Mouse (Mus musculus) hindbrain, postnatal 0 days (tissue): ENCODE measurements at regions not wholly inside any gene's neighbourhood (a gene's known extent, or its start where the extent isn't known, plus 50 kb on each side); places are given as distances from the start of the nearest gene placed in this dataset.

Experiments used
- ATAC-seq: fragments of 200-750 bp; cut with Nextera tagmentation; 2 replicates; pipeline ENCODE4 v1.8.0; 2017; ENCODE audit warnings: mild to moderate bottlenecking, moderate TSS enrichment, moderate library complexity
- DNase-seq: peaks from one replicate; pipeline ENCODE4 v3.0.0-alpha.2; 2015; ENCODE audit warnings: low spot score
- H3K27ac ChIP-seq: fragments of 300-500 bp; sonication (generic); 2 replicates; pipeline ENCODE4 v1.5.1; 2014; ENCODE audit warnings: mild to moderate bottlenecking
- H3K27me3 ChIP-seq: fragments of 300-500 bp; sonication (generic); 2 replicates; pipeline ENCODE4 v1.6.1; 2014; ENCODE audit warnings: low read length, mixed read lengths; ENCODE audit not compliant: insufficient read depth
- H3K36me3 ChIP-seq: fragments of 300-500 bp; sonication (generic); 2 replicates; pipeline ENCODE4 v1.6.1; 2014; ENCODE audit warnings: low read length, mixed read lengths; ENCODE audit not compliant: insufficient read depth
- H3K4me1 ChIP-seq: fragments of 300-500 bp; sonication (generic); 2 replicates; pipeline ENCODE4 v1.6.1; 2014; ENCODE audit warnings: antibody characterized with exemption, low read length, mixed read lengths; ENCODE audit not compliant: insufficient read depth
- H3K4me2 ChIP-seq: fragments of 300-500 bp; sonication (generic); 2 replicates; pipeline ENCODE4 v1.6.1; 2014; ENCODE audit warnings: low read depth, mild to moderate bottlenecking, low read length, moderate library complexity, mixed read lengths
- H3K4me3 ChIP-seq: fragments of 300-500 bp; sonication (generic); 2 replicates; pipeline ENCODE4 v1.5.1; 2014; ENCODE audit warnings: low read length
- H3K9ac ChIP-seq: fragments of 300-500 bp; sonication (generic); replicated peaks from 2 replicates; pipeline ENCODE4 v1.6.1; 2014; ENCODE audit warnings: mild to moderate bottlenecking, low read length, moderate library complexity, mixed read lengths
- H3K9me3 ChIP-seq: fragments of 300-500 bp; sonication (generic); 2 replicates; pipeline ENCODE4 v1.6.1; 2016; ENCODE audit warnings: low read length, mixed read lengths
- CTCF ChIP-seq: IDR thresholded peaks from 2 replicates; pipeline ENCODE4 v1.5.1; 2016; ENCODE audit warnings: antibody characterized with exemption, control low read depth, low read depth
- WGBS: fragments of 180-500 bp; shearing (Covaris S2); extraction: QIAGEN DNeasy Blood & Tissue Kit; methylation state at CpG from one replicate; pipeline ENCODE4 v1.1.7; 2014; 5-methylcytosine and 5-hydroxymethylcytosine counted together

DNA sequence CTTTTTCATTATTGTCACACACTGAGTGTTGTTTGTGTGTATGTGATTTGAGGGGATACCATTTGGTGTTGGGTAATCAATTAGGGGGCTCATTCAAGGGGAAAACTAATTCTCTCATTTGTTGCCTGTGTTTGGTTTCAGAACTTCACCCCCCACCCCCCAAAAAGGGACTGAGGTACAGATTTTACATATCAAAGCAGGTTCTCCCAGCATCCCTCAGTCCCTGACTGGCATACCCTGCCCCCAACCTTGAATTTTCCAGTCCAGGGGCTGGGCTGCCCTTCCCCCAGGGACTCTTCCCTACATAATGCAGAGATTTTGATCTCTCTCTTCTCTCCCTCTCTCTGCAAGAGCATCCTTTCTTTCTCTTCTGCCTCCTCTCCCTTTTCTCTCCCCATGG is 155.5 kb downstream of the Dusp6 start:
- Histone ChIP-seq H3K27ac (no peak overlapping the region), H3K4me3 (no peak overlapping the region), H3K27me3 (no peaks in the 10 kb centered on the region), H3K4me1 (no peaks in the 10 kb centered on the region), H3K4me2 (no peak overlapping the region), H3K9ac (no peak overlapping the region), H3K9me3 (no peaks in the 10 kb centered on the region), H3K36me3 (no peaks in the 10 kb centered on the region)
- TF ChIP-seq CTCF: no peak
- DNase-seq: no peak
- ATAC-seq: no peak

- DNase-seq (no peak), ATAC-seq (no peak)
- Histone ChIP-seq H3K4me2 (no peak overlapping the region), H3K27me3 (no peaks in the 10 kb centered on the region), H3K9me3 (no peaks in the 10 kb centered on the region), H3K27ac (no peak overlapping the region), H3K36me3 (no peaks in the 10 kb centered on the region), H3K4me1 (no peaks in the 10 kb centered on the region), H3K9ac (no peak overlapping the region), H3K4me3 (no peak overlapping the region)
- WGBS: 60% methylated on average over 7 of the region's 7 CpGs
- TF ChIP-seq CTCF: no peak
Measured at GRCm38 (mm10) chr10:99419532-99419931, 156.5 kb downstream of the Dusp6 start.

GRCm38 (mm10) chr10:99423406-99423805 is 160.4 kb downstream of the Dusp6 start:
- DNase-seq (no peak), ATAC-seq (no peak)
- H3K36me3 ChIP-seq: no peaks in the 10 kb centered on the region
- no peak overlapping the region for H3K4me2 ChIP-seq
- H3K9ac ChIP-seq: no peak overlapping the region
- no peak overlapping the region for H3K4me3 ChIP-seq
- no peak for TF ChIP-seq CTCF
- H3K4me1 ChIP-seq: no peaks in the 10 kb centered on the region
- H3K27me3 ChIP-seq: no peaks in the 10 kb centered on the region
- no peaks in the 10 kb centered on the region for H3K9me3 ChIP-seq
- WGBS: 90% methylated on average over 5 of the region's 5 CpGs
- no peak overlapping the region for H3K27ac ChIP-seq

DNA sequence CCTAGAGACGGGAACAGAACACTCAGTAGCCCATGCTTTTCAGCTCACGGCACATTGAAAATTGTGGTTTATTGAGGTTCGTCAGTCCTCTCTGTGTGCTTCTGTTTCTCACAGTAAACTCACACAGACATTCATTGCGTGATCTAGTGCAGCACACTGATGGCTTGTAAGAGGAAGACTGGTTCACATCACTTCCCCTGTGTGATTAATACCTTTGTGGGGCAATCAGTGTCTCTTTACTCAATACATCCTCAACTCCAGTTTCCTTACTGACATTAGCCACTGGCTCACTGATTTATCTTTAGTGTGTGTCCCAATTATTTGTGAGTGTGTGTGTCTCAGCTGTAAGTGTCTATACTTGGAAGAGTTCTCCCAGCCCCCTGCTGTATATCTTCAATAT is 162.2 kb downstream of the Dusp6 start:
- DNase-seq: no peak
- TF ChIP-seq CTCF: no peak
- Histone ChIP-seq H3K9ac (no peak overlapping the region), H3K36me3 (no peaks in the 10 kb centered on the region), H3K4me3 (no peak overlapping the region), H3K27me3 (no peaks in the 10 kb centered on the region), H3K27ac (no peak overlapping the region), H3K4me2 (no peak overlapping the region), H3K9me3 (no peaks in the 10 kb centered on the region), H3K4me1 (no peaks in the 10 kb centered on the region)
- 90% methylated on average over 4 of the region's 4 CpGs for WGBS
- no peak for ATAC-seq

DNA sequence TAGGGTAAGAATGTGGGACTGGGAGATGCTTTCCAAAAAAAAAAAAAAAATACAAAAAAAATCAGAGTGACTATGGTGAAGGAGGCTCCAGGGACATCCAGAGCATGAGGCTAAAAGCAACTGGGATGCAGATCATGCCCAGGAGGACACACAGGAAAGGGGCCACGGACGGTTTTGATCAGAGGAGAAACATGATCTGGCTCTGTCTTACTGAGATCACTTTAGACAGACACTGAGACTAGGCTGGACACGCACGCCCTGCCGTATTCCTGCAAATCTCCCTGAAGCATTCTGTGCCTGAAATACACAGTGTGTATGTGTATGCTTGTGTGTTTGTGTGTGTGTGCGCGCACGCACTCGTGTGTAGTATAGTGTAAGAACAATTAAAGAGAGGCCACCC is 167.1 kb downstream of the Dusp6 start:
- Histone ChIP-seq H3K9ac (no peak overlapping the region), H3K9me3 (no peaks in the 10 kb centered on the region), H3K36me3 (no peaks in the 10 kb centered on the region), H3K4me2 (no peak overlapping the region), H3K4me3 (no peak overlapping the region), H3K27ac (no peak overlapping the region), H3K4me1 (no peaks in the 10 kb centered on the region), H3K27me3 (no peaks in the 10 kb centered on the region)
- no peak for TF ChIP-seq CTCF
- ATAC-seq (no peak), DNase-seq (no peak)
- 75% methylated on average over 9 of the region's 9 CpGs for WGBS

- H3K4me2 ChIP-seq: no peak overlapping the region
- 61% methylated on average over 16 of the region's 16 CpGs for WGBS
- TF ChIP-seq CTCF: no peak
- H3K27ac ChIP-seq: no peak overlapping the region
- no peaks in the 10 kb centered on the region for H3K36me3 ChIP-seq
- no peaks in the 10 kb centered on the region for H3K4me1 ChIP-seq
- ATAC-seq (no peak), DNase-seq (no peak)
- H3K9me3 ChIP-seq: no peaks in the 10 kb centered on the region
- no peak overlapping the region for H3K9ac ChIP-seq
- H3K4me3 ChIP-seq: no peak overlapping the region
- H3K27me3 ChIP-seq: no peaks in the 10 kb centered on the region
Measured at GRCm38 (mm10) chr10:99430669-99431561, 167.9 kb downstream of the Dusp6 start.

- Histone ChIP-seq H3K36me3 (no peaks in the 10 kb centered on the region), H3K4me2 (no peak overlapping the region), H3K27ac (no peak overlapping the region), H3K9me3 (no peaks in the 10 kb centered on the region), H3K4me3 (no peak overlapping the region), H3K9ac (no peak overlapping the region), H3K4me1 (no peaks in the 10 kb centered on the region), H3K27me3 (no peaks in the 10 kb centered on the region)
- ATAC-seq: no peak
- TF ChIP-seq CTCF: no peak
- no peak for DNase-seq
Measured at GRCm38 (mm10) chr10:99437060-99437459, 174.0 kb downstream of the Dusp6 start.
